Mouse (Mus musculus) urinary bladder, adult 2 months (tissue): ENCODE data around the gene Stk33. TPM values are rescaled to one million over a fixed set of nuclear protein-coding genes. Genes with fewer than 3 reads are reported as not detected.

Experiments
- DNase-seq: peaks from one replicate; pipeline ENCODE4 v3.0.0; 2022; ENCODE audit warnings: low spot score
- polyA plus RNA-seq: library from polyadenylated mRNA; depleted of rRNA; stranded (reverse); fragments of >200 nt; gene quantifications from 2 replicates; pipeline ENCODE4 v1.2.3, GENCODE M21; 2012

The Stk33 gene
- polyA plus RNA-seq, 1 experiment = 0.41 TPM

DNA sequence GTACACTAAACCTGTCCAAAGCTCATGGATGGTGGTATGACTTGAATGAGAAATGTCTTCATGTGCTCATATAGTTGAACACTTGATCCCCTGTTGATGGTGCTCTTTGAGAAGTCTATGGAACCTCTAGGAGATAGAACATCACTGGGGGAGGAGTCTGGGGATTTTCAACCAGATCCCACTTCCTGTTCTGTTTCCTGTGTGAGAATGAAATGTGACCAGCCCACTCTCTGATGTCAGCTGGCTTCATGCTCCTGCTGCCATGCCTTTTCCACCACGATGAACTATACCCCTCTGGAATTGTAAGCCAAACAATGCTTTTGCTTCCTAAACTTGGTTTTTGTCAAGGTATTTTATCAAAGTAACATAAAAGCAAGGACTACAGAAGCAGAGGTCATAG, 81.0 kb downstream of the Stk33 start:
- DNase-seq = no peak

DNA sequence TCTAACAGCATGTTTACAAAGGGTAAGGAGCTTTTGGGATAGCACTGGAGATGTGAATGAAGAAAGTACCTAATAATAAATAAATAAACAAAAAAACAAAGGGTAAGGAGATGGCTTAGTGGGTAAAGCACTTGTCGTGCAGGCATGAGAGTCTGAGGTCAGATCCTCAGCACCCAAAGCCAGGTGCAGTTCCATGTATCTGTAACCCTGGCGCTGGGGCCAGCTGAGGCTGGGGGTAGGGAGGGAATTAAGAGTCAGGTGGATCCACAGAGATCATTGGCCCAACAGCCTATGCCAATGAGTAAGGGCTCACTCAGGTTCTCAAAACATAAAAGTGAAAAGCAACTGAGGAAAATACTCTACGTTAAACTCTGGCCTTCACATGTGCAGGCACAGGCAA, 91.6 kb downstream of the Stk33 start:
- DNase-seq = no peak

DNA sequence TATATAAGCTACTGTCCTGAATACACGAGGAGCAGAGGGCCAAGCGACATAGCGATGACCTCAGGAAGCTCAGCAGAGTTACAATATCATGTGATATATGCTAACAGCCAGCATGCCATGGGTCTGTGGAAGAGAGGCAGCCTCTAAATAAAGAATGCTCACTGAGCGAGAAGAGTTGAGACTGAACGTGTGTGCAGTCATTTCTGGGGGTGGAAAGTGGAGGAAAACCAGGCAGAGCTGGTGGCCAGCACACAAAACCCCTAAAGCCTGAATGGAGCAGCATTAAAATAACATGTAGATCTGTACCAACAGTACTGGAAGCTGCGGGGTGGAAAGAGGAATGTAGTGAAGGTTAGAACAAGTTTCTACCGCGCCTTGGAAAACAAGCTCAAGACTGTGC, 107.2 kb downstream of the Stk33 start:
- no peak for DNase-seq

DNA sequence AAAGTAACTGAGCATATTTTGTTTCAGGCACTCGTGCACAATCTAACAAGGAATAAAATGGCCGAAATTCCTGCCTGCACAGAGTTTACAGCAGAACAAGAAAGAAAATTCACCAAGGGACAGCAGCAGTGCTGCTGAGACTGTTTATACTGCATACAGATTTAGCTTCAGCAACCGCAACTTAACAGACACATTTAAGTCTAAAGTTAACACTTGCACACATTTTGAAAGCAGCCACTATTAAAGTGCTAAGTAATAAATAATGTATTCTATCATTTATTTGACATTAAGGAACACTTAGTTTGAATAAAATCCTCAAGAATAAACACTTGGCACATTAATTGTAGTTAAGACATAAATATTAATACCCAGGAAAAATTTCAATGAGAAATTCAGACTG, 110.1 kb downstream of the Stk33 start:
- DNase-seq = no peak

DNA sequence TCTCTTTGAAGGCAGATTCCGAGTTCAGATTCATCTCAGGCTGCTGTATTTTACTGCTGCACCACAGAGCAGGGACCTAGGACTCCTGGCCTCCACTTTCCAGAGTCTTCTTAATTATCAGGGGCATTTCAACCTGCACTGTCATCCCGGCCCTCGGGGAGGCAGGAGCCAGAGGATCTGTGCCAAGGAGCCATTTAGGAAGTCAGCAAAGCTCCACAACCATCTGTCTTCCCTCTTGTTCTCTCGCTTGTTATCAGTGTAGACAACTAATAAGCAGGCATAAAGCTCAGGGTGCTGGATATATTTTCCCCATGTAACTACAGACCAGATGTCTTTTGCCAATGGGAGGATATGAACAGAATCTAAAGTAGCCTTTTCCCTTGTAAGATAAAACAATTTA, 112.1 kb downstream of the Stk33 start:
- DNase-seq = no peak

DNA sequence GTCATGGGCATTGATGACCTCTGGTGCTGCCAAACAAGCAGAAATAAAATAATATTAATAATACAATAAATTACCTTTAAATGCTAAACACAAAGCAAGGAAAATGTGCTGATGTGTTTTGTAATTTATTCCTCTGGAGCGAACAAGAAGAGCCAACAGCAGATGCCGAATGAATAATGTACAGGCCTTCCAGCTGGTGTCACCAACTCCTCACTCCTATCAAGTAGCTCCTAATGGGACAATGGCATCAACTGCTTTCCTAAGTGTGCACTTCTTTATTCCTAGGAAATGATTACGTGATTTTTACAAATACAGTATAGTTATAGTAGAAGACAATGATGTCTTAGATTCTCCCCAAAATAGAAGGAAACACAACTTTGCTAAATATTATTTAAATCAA, 113.2 kb downstream of the Stk33 start:
- DNase-seq = no peak

DNA sequence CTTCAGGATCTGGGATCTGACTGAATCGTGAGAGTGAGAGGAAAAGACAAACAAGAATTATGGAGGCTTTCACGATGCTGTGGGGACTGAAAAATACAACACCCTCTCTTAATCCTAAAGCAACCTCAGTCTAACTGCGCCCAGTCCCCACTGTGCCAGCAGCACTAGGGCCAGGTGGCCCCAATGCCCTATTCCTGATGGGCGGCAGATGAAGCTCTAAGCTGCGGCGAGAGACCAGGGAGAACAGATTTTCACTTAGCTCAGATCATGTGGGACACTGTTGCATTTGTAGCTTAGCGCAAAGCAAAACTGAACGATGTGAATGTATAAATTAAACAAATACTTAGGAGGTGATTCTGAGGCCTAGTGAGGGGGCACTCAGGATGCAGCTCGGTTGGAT, 113.7 kb downstream of the Stk33 start:
- no peak for DNase-seq

DNA sequence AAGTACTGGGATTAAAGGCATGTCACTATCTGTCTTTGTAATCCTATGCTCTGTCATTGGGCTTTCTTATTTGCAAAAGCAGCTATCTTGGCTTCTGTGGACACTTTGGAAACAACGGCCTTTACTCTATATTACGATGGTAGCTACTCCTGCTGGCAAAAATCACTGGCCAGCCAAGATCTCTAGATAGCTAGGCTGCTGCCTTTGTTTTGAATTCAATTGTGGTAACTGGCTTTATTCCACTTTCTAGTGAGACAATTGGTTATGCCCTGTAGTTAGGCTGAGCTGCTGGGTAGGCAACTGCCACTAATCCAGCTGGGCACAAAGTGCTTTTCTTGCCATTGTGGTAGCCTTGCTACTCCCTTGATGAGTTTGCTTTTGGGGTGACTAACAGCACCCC, 129.4 kb downstream of the Stk33 start:
- no peak for DNase-seq

DNA sequence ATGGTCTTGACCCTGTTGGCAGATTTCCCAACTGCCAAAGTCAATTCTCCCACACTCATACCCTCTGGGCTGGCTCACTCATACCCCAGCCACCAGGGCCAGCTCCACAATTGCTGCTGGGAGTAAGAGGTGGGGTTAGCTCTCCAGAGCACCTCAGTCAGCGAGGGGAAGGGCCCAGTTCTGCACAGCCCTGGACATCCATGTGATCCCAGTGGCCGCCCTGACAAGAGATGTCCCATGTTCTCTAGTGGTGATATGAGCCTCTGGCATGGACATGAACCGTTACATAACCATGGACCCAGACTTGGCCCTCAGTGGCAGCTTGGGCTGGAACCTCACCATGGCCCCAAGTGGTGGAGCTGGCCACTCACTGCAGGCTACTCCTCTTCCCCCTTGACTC, 143.1 kb downstream of the Stk33 start:
- DNase-seq = no peak

DNA sequence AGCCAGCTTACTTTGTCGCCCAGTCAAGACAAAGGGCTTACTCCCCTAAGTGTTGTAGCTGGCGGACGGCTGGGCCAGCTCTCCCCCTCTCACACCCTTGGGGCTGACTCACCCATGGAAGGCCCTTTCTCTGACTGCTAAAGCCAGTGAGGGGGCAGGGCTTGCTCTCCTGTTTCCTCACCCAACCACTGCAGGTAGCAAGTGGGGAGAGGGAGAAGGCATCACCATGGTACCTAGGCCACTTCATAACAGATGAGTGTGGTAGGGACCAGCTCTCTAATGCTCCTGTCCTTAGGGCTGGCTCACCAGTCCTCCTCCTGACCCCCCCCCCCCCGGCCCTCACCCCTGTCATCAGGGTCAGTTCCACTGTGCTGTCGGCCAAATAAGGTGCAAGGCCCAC, 143.5 kb downstream of the Stk33 start:
- no peak for DNase-seq

DNA sequence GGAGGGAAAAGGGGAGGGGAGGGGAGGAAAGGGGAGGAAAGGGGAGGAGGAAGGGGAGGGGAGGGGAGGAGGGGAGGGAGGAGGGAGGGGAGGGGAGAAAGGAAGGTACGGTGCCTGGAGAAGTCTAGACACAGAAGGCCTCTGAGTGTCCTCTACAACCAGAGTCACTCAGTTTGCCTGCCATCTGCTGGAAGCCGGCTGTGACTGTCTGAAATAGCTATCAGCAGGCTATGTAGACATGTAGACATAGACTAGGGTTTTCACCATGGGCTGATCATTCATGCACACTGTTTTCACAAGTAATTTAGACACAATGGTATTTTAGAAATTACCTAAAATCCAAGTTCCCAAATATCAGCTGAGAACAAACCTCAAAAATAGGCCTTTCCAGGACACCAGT, 148.4 kb downstream of the Stk33 start:
- no peak for DNase-seq

DNA sequence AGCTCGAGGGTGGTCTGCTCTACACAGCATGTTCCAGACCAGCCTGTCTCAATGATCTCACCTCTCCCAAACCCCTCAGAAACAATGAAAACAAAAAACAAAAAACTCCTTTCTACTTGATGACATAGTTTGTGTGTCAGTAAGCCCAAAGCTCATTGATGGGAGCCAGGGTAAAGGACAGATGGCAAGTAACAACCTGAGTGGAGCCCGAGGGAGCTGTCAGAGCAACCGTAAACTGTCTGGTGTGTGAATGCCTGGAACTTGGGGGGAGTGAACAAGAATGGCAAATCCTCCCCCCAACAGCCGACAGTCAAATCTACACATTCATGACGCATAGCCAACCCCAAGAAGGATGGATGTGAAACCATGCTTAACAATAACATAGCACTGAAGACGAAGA, 149.8 kb downstream of the Stk33 start:
- DNase-seq = no peak

DNA sequence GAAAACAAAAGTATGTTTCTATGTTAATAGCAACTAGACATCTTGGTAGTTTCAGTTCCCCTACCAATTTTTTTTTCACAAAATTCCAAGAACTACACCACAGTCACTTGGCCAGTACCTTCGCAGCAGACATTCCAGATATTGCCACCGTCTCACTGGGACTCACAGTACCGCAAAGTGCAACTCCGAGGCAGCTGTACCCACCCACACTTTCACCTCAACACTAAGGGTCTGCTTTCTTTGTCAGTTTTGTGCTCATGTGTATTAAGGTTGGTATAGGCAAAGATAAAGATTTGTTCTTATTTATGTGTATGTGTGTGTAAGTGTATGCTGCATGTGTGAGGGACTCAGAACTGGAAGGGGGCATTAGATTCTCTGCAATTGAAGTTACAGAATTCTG, 156.8 kb downstream of the Stk33 start:
- DNase-seq = no peak

DNA sequence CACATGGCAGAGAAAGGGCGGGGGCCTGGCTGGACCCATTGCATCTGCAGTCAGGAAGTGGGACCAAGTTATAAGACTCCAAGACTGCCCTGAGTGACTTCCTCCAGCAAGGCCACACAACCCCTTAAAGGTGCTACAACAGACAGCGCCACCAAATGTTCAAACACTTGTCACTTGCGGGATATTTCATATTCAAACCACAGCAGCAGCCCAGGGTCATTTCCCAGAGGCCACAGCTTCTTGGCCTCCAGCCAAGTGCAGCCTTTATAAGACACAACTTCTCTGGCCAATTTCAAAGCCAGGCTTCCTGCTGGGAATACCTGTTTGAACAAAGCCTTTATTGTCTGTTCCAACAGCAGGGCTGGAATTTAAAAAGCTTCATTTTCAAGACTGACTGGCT, 162.3 kb downstream of the Stk33 start:
- no peak for DNase-seq

DNA sequence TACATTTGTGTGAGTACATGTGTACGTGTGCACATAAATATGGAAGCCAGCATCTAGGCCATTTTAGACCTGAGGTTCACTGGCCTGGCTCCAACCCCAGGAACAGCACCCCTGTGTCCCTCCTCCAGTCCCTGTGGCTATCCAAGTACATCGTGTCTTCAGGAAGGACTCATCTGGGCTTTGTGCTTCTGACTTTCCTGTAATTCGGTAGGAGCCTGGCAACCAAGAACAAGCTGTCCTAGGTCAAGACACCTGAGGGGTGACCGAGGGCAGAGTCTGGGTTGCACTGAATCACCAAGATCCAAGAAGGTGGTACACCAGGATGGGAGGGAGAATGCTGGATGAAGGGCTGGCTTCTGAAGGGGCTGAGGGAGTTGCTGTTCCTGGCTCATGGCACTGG, 163.0 kb downstream of the Stk33 start:
- DNase-seq = no peak

DNA sequence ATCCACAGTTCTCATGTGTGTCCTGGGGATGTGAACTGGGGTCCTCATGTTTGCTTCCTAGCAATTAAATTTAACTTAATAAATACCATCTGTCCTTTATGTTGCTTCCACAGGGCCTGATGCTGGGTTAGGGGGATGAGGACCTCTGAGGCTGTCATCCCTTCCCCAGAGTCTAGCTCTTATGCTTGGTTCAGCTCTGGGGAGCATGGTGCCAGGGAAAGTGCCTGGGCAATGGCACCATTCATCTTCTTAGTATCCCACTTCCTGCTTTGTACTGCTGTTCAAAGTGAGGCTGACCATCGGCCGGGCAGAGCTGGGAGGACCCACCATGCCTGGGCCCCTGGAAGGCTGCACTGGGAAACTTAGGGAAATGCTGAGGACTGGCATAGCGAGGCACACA, 163.7 kb downstream of the Stk33 start:
- DNase-seq = no peak

DNA sequence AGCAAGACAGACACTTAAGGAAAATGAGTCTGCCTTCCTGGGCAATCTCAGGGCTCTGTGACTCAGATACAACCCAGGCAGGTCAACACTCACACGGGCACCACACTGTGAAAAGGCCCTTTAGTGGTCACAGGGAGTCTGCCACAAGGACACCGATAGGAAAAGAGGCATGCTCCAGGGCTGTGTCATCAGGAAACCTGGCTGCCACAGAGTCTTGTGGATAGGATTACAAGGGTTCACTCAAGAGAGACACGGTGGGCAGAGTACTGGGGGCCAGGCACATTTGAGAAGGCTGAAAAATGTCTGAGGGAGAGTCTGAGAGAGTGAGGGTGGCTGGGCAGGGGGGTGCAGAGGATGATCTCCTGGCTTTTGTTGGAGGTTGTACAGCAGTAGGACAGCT, 164.6 kb downstream of the Stk33 start:
- no peak for DNase-seq

DNA sequence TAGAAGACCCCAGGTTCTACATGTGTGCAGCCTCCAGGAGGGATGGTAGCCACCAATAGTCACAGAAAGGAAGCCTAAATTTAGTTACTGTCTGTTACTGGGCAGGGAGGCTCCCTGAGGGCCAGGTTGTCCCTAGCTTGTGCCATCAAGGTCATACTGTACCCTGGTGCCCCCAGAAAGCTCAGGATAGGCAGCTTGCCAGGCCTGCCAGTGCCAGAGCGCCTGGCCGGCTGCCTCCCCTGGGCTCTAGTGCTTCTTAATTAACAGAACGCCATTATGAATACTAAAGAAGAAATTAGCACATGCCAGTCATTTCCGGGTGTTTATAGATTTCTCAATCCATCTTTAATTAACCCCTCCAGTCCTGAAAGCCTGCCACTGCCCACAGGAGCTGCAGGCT, 169.8 kb downstream of the Stk33 start:
- no peak for DNase-seq

DNA sequence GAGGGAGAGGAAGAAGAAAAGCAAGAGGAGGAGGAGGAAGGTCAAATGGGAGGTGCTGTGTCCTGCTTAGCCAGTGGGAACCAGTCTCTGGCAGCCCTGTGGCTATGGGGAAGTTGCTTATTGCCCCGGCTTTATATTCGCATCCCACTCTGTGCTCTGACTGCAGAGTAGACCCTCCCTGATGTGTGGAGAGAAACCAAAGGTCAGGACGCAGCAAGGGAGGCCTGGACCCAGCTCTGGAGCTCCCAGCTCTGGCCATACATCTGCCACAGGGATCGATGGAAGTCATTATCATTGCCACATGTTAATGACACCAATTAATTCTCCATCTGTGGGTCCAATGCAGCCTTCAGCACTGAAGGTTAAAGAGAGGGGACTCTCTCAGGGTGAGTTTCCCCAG, 171.5 kb downstream of the Stk33 start:
- DNase-seq = no peak

DNA sequence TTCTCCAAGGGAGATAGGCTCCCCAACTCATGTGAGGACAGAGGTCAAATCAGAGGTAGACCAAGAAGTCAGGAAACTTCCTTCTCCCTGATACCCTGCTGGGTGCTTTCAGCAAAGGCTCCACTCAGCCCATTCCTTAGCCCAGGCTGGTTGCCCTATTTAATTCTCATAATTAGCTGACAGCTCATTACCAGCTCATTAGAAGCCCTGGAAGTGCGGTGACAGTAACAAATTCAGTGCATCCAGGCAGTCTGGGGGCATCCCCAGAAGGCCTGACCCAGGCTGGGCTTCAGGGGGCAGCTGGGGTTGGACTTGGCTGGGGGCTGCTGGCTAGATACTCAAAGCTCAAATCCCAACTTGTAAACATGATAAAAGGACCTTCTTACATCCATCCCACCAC, 172.7 kb downstream of the Stk33 start:
- no peak for DNase-seq

DNA sequence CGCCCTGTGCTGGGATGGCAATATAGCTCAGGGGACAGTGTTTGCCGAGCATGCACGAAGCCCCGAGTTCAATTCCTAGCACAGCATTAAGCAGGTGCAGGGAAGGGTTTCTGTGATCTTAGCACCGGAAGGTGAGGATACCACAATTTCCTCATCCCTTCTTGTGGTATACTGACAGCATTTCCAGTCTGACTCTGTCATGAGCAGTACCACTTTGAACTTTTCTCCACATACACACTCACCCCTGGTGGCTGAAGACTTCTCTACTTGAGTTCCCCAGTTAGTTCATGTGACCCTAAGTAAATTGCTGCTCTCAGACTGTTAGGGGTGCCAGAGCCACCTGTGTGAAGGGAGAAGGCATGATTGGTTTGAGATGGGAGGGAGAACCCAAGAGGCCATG, 173.3 kb downstream of the Stk33 start:
- DNase-seq = no peak

DNA sequence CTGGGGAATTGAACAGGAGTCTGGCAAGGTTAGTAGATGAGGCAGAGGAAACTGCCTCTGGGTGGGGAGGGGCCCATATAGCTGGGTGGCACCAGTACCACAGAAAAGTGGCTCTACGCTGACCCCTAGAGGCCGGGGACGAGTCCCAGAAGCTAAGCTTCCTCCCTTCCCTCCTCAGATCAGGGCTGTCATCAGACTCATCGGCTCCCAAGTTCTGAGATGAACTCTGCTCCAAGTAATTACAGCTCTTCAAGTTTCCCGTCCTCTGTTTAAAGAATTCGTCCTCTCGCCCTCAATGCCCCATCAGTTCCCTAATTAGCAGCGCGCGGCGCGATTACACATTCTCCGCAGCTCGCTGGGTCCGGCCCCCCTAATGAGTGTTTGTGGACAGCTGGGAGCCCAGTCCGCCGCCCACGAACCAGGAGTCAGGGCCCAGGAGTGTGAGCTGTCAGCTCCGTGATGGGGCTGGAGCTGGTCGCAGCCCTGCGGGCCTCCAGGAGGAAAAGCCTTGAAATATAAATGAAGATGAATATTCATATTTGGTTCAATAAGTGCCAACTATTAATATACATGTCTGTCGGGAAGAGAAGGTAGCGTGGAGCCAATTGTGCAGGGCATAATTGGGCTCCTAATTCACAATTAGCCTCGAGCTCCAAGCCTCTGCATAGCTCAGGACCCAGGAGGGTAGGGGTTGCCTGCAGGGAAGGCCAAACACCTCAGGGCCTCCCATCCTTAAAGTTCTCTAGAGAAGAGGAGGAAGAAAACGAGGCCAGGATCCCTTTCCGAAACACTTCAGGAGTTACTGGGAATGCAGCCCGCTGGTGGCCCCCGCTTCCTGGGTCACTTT, 183.2 kb downstream of the Stk33 start:
- DNase-seq = peak; percentile 44

DNA sequence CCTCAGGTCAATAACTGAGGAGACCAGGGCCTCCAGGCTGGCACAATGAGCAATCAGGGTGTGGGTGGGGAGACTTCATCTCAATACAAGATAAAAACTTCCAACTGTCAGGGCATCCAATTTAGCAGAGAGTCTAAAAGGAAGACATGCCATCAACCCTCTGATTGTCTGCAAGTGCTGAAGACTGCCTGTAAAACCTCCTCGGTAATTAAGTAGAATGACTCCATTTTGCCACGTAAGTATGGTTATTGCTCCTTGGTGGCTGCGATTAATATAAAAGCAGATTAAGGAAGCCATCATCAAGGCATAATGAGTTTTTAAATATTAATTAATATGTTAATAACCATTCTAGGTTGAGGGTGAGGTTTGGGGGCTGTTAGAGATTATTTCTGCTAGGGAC, 187.5 kb downstream of the Stk33 start:
- DNase-seq = no peak

DNA sequence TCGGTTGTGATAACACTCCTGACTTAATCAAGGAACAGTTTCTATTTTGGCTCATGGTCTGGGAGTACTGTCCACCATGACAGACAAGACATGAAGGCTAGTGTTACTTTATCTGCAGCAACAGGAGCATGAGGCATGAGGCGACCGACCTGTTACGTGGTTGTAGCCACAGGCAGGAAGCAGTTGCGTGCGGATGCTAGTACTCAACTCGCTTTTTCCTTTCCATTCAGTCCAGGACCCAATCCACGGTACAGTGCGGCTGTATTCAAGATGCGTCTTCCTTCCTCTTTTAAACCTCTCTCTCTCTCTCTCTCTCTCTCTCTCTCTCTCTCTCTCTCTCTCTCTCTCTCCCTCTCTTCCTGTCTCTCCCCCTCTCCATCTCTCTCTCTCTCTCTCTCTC, 194.1 kb downstream of the Stk33 start:
- DNase-seq = no peak
